Mouse (Mus musculus) lung, postnatal 0 days (tissue): ENCODE measurements around the gene Akap2.

ENCODE experiments used
- CTCF ChIP-seq: IDR thresholded peaks from 2 replicates; pipeline ENCODE4 v1.5.1; 2016; ENCODE audit warnings: antibody characterized with exemption, mild to moderate bottlenecking
- EP300 ChIP-seq: IDR thresholded peaks from 2 replicates; pipeline ENCODE4 v1.6.1; 2016; ENCODE audit warnings: antibody characterized with exemption, mild to moderate bottlenecking, control low read depth

- TF ChIP-seq EP300: no peak
- no peak for TF ChIP-seq CTCF
Measured at GRCm38 (mm10) chr4:57722296-57722695, 4.8 kb downstream of the Akap2 start.
